Mouse (Mus musculus) heart, embryonic 16.5 days (tissue): ENCODE measurements at regions not wholly inside any gene's neighbourhood (a gene's known extent, or its start where the extent isn't known, plus 50 kb on each side); places are given as distances from the start of the nearest gene placed in this dataset.

Experiments used
- ATAC-seq: fragments of 200-750 bp; cut with Nextera tagmentation; replicated peaks from 2 replicates; pipeline ENCODE4 v1.8.0; 2017; ENCODE audit warnings: moderate number of reproducible peaks; ENCODE audit not compliant: insufficient read depth, low FRiP score; ENCODE audit errors: extremely low read depth
- H3K27ac ChIP-seq: fragments of 300-500 bp; sonication (generic); 2 replicates; pipeline ENCODE4 v1.5.1; 2014; ENCODE audit warnings: mild to moderate bottlenecking, low read length, control low read depth, moderate library complexity
- H3K27me3 ChIP-seq: fragments of 300-500 bp; sonication (generic); 2 replicates; pipeline ENCODE4 v1.6.1; 2014; ENCODE audit warnings: low read length, mixed read lengths; ENCODE audit not compliant: control insufficient read depth, insufficient read depth
- H3K36me3 ChIP-seq: fragments of 300-500 bp; sonication (generic); 2 replicates; pipeline ENCODE4 v1.6.1; 2014; ENCODE audit not compliant: control insufficient read depth, insufficient read depth
- H3K4me1 ChIP-seq: fragments of 300-500 bp; sonication (generic); 2 replicates; pipeline ENCODE4 v1.6.1; 2014; ENCODE audit warnings: low read length, mixed read lengths; ENCODE audit not compliant: control insufficient read depth, insufficient read depth
- H3K4me2 ChIP-seq: fragments of 300-500 bp; sonication (generic); 2 replicates; pipeline ENCODE4 v1.6.1; 2014; ENCODE audit warnings: low read depth, mild to moderate bottlenecking, control low read depth, low read length
- H3K4me3 ChIP-seq: fragments of 300-500 bp; sonication (generic); 2 replicates; pipeline ENCODE4 v1.5.1; 2014; ENCODE audit warnings: mild to moderate bottlenecking, control low read depth, low read length
- H3K9ac ChIP-seq: fragments of 300-500 bp; sonication (generic); 2 replicates; pipeline ENCODE4 v1.6.1; 2014; ENCODE audit warnings: low read length, control low read depth
- H3K9me3 ChIP-seq: fragments of 300-500 bp; sonication (generic); replicated peaks from 2 replicates; pipeline ENCODE4 v1.6.1; 2016; ENCODE audit warnings: low read length; ENCODE audit not compliant: control insufficient read depth
- WGBS: fragments of 180-500 bp; shearing (Covaris S2); extraction: QIAGEN DNeasy Blood & Tissue Kit; methylation state at CpG from one replicate; pipeline ENCODE4 v1.1.7; 2014; 5-methylcytosine and 5-hydroxymethylcytosine counted together

DNA sequence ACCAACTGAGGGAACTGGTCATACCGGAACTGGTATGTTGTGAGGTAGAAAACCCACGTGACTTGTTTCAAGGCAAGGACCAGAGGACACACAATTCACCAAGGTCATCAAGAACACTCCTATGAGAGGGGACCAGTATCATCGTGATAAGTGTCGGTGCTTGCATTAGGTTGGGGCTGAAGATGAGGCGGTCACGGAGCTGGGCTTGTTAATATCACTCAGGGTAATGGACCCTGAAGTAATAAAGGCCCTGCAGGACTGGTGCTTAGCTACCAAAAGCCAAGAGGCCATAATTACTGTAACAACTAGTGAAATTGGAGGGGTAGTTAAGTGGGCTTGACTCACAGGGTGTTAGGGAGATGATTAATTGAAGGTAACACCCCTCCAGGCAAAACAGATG, 132.2 kb upstream of the Ccdc54 start:
- H3K36me3 ChIP-seq: peaks cover 12% of the 10 kb centered on the region
- H3K4me3 ChIP-seq: no peak overlapping the region
- no peaks in the 10 kb centered on the region for H3K4me1 ChIP-seq
- H3K27ac ChIP-seq: no peak overlapping the region
- H3K27me3 ChIP-seq: no peaks in the 10 kb centered on the region
- ATAC-seq: no peak
- H3K9me3 ChIP-seq: no peaks in the 10 kb centered on the region
- H3K9ac ChIP-seq: no peak overlapping the region
- 86% methylated on average over 6 of the region's 6 CpGs for WGBS
- no peak overlapping the region for H3K4me2 ChIP-seq

DNA sequence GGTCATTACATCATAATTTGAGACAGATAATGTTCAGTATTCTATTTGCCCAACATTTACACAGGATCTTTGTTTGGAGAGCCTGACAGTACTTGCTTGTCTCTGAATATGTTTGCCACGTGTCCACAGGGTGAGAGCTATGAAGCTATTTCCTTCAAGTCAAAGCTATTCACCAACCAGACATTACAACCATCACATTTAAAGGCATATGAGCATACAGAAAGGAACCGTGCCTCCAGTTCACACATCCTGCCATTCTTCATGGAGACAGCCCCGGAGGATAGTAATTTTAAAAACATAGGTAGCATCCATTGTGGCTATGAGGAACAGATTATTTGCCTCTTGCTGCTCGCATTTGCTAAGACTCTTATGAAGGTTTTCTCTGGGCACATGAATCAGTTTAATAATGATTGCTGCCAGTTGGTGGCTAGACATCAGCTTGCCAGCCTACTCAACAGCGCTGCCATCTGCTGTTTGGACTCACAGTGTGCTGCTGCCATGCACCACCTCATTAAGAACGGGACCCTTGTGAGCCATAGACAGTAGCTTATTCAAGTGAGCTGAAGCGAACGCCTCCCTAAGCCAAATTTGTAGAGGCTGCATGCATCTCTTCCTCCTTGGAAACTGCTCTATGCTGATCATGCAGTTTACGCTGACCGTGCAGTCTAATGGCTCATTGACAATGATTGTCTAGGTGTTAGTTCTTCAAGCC, 126.5 kb upstream of the Ccdc54 start:
- H3K36me3 ChIP-seq: 0 out of 2 replicates have a peak, but pooled peaks cover 2% of the 10 kb centered on the region
- H3K27ac ChIP-seq: no peak overlapping the region
- no peak for ATAC-seq
- no peaks in the 10 kb centered on the region for H3K4me1 ChIP-seq
- H3K9ac ChIP-seq: no peak overlapping the region
- no peak overlapping the region for H3K4me2 ChIP-seq
- H3K9me3 ChIP-seq: no peaks in the 10 kb centered on the region
- no peaks in the 10 kb centered on the region for H3K27me3 ChIP-seq
- WGBS: 69% methylated on average over 10 of the region's 10 CpGs
- no peak overlapping the region for H3K4me3 ChIP-seq

DNA sequence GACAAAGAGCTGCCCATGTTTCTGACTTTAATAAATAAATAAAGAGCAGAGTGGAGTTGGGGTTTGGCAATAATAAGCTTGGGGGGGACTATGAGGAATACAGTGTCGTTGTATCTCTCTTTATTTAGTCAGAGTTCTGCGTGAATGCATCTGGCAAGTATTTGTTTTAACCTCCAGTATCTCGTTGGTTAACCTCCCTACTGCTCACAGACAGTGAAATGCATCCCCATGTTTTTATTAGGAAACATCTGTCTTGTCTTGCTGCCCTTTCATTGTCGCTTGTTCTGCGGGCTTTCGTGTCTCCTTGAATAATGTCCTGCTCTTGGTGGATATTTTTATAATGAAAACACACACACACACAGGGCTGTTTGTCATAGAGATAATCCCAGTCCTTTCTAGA, 118.8 kb upstream of the Ccdc54 start:
- WGBS: 50% methylated on average over 6 of the region's 6 CpGs
- Histone ChIP-seq H3K36me3 (no peaks in the 10 kb centered on the region), H3K9me3 (no peaks in the 10 kb centered on the region), H3K4me3 (no peak overlapping the region), H3K4me1 (no peaks in the 10 kb centered on the region), H3K9ac (no peak overlapping the region), H3K27me3 (no peaks in the 10 kb centered on the region), H3K27ac (no peak overlapping the region), H3K4me2 (no peak overlapping the region)
- no peak for ATAC-seq

DNA sequence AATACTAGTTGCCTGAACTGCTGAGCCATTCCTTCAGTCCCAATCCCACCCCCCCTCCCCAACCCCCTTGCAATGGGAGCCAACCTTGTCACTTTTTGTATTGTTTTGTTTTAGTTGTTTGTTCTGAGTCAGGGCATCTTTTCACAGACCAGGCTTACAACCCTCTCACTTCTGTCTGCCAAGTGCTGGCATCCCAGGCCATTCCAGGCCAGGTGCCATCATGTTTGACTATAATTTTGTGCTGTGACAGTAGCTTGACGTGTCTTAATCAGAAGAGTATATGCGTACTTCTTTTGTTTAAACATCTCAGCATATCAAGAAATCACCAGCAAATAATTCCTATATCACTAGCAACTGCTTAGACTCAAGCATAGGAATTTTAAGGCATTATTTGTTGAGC, 117.0 kb upstream of the Ccdc54 start:
- H3K36me3 ChIP-seq: no peaks in the 10 kb centered on the region
- 86% methylated on average over 2 of the region's 2 CpGs for WGBS
- no peak overlapping the region for H3K9ac ChIP-seq
- no peak overlapping the region for H3K4me2 ChIP-seq
- no peak for ATAC-seq
- no peaks in the 10 kb centered on the region for H3K9me3 ChIP-seq
- no peak overlapping the region for H3K4me3 ChIP-seq
- H3K27me3 ChIP-seq: no peaks in the 10 kb centered on the region
- H3K27ac ChIP-seq: no peak overlapping the region
- no peaks in the 10 kb centered on the region for H3K4me1 ChIP-seq

DNA sequence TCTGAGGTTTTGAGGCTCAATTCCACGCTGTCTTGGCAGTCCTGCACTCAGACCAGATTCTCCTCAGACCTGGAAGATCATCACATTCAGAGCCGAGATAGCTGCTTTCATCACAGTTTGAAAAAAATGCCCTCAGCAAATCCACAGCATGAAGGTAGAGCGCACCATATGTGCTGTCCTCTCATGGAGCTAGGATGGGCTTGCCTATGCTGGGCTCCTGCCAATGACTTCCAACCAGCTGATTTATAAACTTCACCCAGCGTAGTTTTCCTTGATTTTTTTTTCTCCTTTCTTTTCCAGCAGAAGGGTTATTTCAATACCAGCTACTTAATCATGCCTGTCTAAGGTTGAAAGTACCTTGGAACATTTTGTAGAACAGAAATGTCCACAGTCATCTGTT, 115.0 kb upstream of the Ccdc54 start:
- no peak overlapping the region for H3K4me2 ChIP-seq
- no peak overlapping the region for H3K27ac ChIP-seq
- H3K9me3 ChIP-seq: no peaks in the 10 kb centered on the region
- no peak overlapping the region for H3K4me3 ChIP-seq
- H3K9ac ChIP-seq: no peak overlapping the region
- no peaks in the 10 kb centered on the region for H3K4me1 ChIP-seq
- no peak for ATAC-seq
- no peaks in the 10 kb centered on the region for H3K36me3 ChIP-seq
- H3K27me3 ChIP-seq: no peaks in the 10 kb centered on the region
- WGBS: 55% methylated on average over 4 of the region's 4 CpGs

DNA sequence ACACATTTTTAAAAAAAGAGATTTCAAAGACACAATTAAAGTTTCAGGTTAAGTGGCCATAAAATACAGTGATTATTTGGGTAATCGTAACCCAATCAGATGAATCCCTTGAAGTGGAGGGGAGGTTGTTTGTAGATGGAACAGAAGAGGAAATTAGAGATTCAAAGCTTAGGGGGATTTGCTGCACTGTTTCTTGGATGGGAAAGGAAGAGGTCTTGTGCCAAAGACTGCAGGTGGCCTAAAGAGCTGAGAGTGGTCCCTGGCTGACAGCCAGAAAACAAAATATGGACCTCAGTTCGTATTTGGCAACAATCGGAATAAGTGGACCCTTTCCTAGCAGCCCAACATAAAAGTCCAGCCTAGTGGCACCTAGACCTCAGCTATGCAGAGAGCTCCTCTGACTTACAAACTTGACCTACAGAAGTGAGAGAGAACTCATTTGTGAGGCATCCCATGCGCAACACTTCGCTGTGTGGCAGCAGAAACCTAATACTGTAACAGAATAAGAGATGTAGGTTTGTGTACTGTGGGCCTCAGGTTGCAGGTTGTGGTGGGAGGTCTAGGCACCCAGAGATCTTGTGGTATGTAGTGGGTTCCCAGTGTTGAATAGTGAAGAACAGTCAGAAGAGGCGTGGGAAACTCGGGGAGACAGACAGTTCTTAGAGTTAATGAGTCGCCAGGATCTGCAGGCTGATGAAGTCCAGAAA, 110.0 kb upstream of the Ccdc54 start:
- H3K27me3 ChIP-seq: no peaks in the 10 kb centered on the region
- H3K4me1 ChIP-seq: no peaks in the 10 kb centered on the region
- no peak for ATAC-seq
- 71% methylated on average over 8 of the region's 8 CpGs for WGBS
- H3K27ac ChIP-seq: no peak overlapping the region
- no peaks in the 10 kb centered on the region for H3K36me3 ChIP-seq
- no peak overlapping the region for H3K4me2 ChIP-seq
- H3K4me3 ChIP-seq: no peak overlapping the region
- H3K9me3 ChIP-seq: no peaks in the 10 kb centered on the region
- no peak overlapping the region for H3K9ac ChIP-seq

DNA sequence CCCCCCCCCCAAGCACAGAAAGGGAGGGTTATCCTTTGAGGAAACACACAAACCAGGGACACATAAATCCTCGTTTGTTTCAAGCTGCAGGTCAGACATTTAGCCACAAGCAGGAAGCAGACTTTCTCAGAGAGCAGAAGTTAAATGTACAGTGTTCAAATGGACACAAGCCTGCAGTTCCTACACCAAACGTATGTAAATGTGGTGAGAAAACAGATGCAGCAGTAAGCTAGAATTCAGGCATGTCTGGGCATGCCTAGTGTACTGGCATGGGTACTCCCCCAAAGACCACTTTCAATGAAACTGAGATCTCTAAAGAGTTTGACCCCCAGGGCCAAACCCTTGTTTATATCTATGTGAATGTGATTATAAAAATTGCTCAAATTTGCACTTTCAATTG, 109.2 kb upstream of the Ccdc54 start:
- Histone ChIP-seq H3K9ac (no peak overlapping the region), H3K27ac (no peak overlapping the region), H3K9me3 (no peaks in the 10 kb centered on the region), H3K27me3 (no peaks in the 10 kb centered on the region), H3K36me3 (no peaks in the 10 kb centered on the region), H3K4me3 (no peak overlapping the region), H3K4me2 (no peak overlapping the region), H3K4me1 (no peaks in the 10 kb centered on the region)
- no peak for ATAC-seq
- 52% methylated on average over 2 of the region's 2 CpGs for WGBS

DNA sequence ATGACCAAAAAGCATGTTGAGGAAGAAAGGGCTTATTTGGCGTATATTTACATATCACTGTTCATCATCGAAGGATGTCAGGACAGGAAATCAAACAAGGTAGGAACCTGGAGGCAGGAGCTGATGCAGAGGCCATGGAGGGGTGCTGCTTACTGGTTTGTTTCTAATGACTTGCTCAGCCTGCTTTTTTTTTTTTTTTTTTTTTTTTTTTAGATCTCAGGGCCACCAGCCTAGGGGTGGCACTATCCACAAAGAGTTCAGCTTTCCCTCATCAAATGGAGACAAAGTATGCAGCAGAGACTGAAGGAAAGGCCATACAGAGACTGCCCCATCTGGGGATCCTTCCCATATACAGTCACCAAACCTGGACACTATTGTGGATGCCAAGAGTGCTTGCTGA, 106.8 kb upstream of the Ccdc54 start:
- Histone ChIP-seq H3K4me2 (no peak overlapping the region), H3K27ac (no peak overlapping the region), H3K9me3 (0 out of 2 replicates have a peak, but pooled peaks cover 3% of the 10 kb centered on the region), H3K4me3 (no peak overlapping the region), H3K36me3 (no peaks in the 10 kb centered on the region), H3K4me1 (no peaks in the 10 kb centered on the region), H3K27me3 (no peaks in the 10 kb centered on the region), H3K9ac (no peak overlapping the region)
- ATAC-seq: no peak
- WGBS: 86% methylated on average over 2 of the region's 2 CpGs

DNA sequence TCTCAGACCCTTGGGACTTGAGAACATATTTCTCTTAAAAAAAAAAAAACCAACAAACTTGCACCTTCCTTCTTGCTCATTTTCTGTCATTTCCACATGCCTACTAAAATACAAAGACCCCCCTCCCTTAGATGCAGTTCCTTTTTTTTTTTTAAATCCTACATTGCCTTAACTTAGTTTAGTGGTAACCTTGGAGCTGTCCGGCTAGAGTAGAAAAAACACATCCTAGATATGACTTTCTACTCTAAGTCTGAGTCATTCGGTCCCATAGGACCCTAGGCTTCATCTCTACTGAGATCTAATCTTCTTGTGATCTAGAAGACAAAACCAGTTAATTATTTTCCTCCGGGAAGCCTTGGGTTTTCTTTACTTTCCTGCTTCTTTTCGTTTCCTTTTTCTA, 105.1 kb upstream of the Ccdc54 start:
- H3K4me3 ChIP-seq: no peak overlapping the region
- H3K27me3 ChIP-seq: no peaks in the 10 kb centered on the region
- no peak overlapping the region for H3K4me2 ChIP-seq
- H3K9ac ChIP-seq: no peak overlapping the region
- H3K27ac ChIP-seq: no peak overlapping the region
- H3K9me3 ChIP-seq: 0 out of 2 replicates have a peak, but pooled peaks cover 3% of the 10 kb centered on the region
- H3K36me3 ChIP-seq: no peaks in the 10 kb centered on the region
- H3K4me1 ChIP-seq: no peaks in the 10 kb centered on the region
- 74% methylated on average over 4 of the region's 4 CpGs for WGBS
- ATAC-seq: no peak
